Mouse (Mus musculus) hindbrain, postnatal 0 days (tissue): ENCODE results near the gene Adgrg1. TPM values are rescaled to one million over a fixed set of nuclear protein-coding genes. Genes with fewer than 3 reads are reported as not detected.

Experiments used
- ATAC-seq: fragments of 200-750 bp; cut with Nextera tagmentation; 2 replicates; pipeline ENCODE4 v1.8.0; 2017; ENCODE audit warnings: mild to moderate bottlenecking, moderate TSS enrichment, moderate library complexity
- DNase-seq: peaks from one replicate; pipeline ENCODE4 v3.0.0-alpha.2; 2015; ENCODE audit warnings: low spot score
- H3K27ac ChIP-seq: fragments of 300-500 bp; sonication (generic); 2 replicates; pipeline ENCODE4 v1.5.1; 2014; ENCODE audit warnings: mild to moderate bottlenecking
- H3K27me3 ChIP-seq: fragments of 300-500 bp; sonication (generic); 2 replicates; pipeline ENCODE4 v1.6.1; 2014; ENCODE audit warnings: low read length, mixed read lengths; ENCODE audit not compliant: insufficient read depth
- H3K36me3 ChIP-seq: fragments of 300-500 bp; sonication (generic); 2 replicates; pipeline ENCODE4 v1.6.1; 2014; ENCODE audit warnings: low read length, mixed read lengths; ENCODE audit not compliant: insufficient read depth
- H3K4me1 ChIP-seq: fragments of 300-500 bp; sonication (generic); 2 replicates; pipeline ENCODE4 v1.6.1; 2014; ENCODE audit warnings: antibody characterized with exemption, low read length, mixed read lengths; ENCODE audit not compliant: insufficient read depth
- H3K4me2 ChIP-seq: fragments of 300-500 bp; sonication (generic); 2 replicates; pipeline ENCODE4 v1.6.1; 2014; ENCODE audit warnings: low read depth, mild to moderate bottlenecking, low read length, moderate library complexity, mixed read lengths
- H3K4me3 ChIP-seq: fragments of 300-500 bp; sonication (generic); 2 replicates; pipeline ENCODE4 v1.5.1; 2014; ENCODE audit warnings: low read length
- H3K9ac ChIP-seq: fragments of 300-500 bp; sonication (generic); replicated peaks from 2 replicates; pipeline ENCODE4 v1.6.1; 2014; ENCODE audit warnings: mild to moderate bottlenecking, low read length, moderate library complexity, mixed read lengths
- H3K9me3 ChIP-seq: fragments of 300-500 bp; sonication (generic); 2 replicates; pipeline ENCODE4 v1.6.1; 2016; ENCODE audit warnings: low read length, mixed read lengths
- CTCF ChIP-seq: IDR thresholded peaks from 2 replicates; pipeline ENCODE4 v1.5.1; 2016; ENCODE audit warnings: antibody characterized with exemption, control low read depth, low read depth
- WGBS: fragments of 180-500 bp; shearing (Covaris S2); extraction: QIAGEN DNeasy Blood & Tissue Kit; methylation state at CpG from one replicate; pipeline ENCODE4 v1.1.7; 2014; 5-methylcytosine and 5-hydroxymethylcytosine counted together
- polyA plus RNA-seq: library from polyadenylated mRNA; unstranded; fragments of >200 nt; fragmentation: Nextera tagmentation; extraction: Ambion mirVana; gene quantifications from 2 replicates; pipeline ENCODE4 v1.2.1, GENCODE M21; 2015
- total RNA-seq: library from RNA; depleted of rRNA; stranded (reverse); fragments of >200 nt; gene quantifications from 2 replicates; pipeline ENCODE4 v1.2.3, GENCODE M21; 2014

Adgrg1 gene
- total and polyA plus RNA-seq, 2 experiments from 2014 or later: 105 to 284 TPM

- 49% methylated on average over 4 of the region's 4 CpGs for WGBS
- Histone ChIP-seq H3K27ac (0 out of 2 replicates have a peak overlapping the region, but pooled peaks have one; percentile 32), H3K9me3 (no peaks in the 10 kb centered on the region), H3K4me2 (no peak overlapping the region), H3K4me3 (no peak overlapping the region), H3K27me3 (no peaks in the 10 kb centered on the region), H3K36me3 (no peaks in the 10 kb centered on the region), H3K4me1 (no peaks in the 10 kb centered on the region), H3K9ac (no peak overlapping the region)
- ATAC-seq (0 out of 2 replicates have a peak, but pooled peaks have one; percentile 22), DNase-seq (peak; percentile 44)
- no peak for TF ChIP-seq CTCF
Observed at GRCm38 (mm10) chr8:95044811-95045210, 70.3 kb downstream of the Adgrg1 start.

DNA sequence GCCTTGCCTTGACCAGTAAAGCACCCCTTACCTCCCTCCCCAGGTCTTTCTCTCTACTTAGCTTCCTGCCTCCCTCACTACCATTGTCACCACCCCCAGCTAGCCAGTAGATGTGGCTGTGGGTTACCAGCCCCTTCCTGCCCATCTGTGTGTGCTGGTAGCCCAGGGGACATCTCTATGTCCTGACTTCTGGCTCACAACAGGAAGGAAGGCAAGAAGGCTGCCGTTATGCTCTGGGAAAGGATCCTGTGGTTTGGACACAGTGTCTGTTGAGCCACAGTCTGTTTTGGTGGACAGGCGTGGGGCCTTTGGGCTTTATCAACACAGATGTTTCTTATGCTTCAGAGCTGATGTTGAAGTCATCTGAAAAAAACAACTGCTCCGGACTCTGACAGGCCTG, 72.4 kb downstream of the Adgrg1 start:
- no peak for TF ChIP-seq CTCF
- WGBS: 69% methylated on average over 3 of the region's 3 CpGs
- DNase-seq (no peak), ATAC-seq (no peak)
- Histone ChIP-seq H3K4me1 (no peaks in the 10 kb centered on the region), H3K36me3 (no peaks in the 10 kb centered on the region), H3K27me3 (no peaks in the 10 kb centered on the region), H3K4me3 (no peak overlapping the region), H3K27ac (no peak overlapping the region), H3K9ac (no peak overlapping the region), H3K9me3 (no peaks in the 10 kb centered on the region), H3K4me2 (no peak overlapping the region)

DNA sequence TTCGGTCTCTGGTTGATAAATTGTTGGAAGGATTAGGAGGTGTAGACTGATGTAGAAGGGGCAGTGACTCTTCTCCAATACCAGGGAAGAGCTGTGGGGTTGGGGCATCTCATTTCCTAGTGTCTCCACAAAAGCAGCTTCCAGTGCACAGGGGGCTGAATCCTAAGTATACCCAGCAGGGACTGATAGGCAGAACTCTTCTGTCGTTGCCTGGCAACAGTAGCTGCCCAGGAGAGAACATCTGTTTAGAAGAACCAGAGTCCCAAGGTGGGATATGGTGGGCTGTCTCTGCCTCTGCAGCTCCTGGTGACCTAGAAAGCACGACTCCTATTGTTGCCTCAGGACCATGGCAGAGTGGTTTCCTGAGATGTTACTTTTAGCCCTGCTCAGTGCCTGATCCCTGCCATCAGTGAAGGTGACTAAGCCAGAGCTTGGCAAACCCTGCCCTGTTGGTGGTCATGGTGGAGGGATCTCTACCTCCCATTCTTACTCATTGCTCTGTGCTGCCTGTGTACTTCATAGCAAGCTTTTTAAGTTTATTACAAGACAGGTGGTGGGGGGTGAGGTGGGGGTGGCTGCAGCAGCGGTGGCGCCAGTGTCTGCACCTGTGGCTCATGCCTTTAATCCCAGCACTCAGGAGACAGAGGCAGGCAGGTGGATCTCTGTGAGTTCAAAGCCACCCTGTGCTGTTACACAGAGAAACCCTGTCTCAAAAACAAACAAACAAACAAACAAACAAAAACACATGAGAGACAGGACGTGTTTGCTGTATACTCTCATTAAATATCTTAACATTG, 73.5 kb downstream of the Adgrg1 start:
- Histone ChIP-seq H3K27me3 (no peaks in the 10 kb centered on the region), H3K4me2 (no peak overlapping the region), H3K4me3 (no peak overlapping the region), H3K9me3 (no peaks in the 10 kb centered on the region), H3K9ac (no peak overlapping the region), H3K36me3 (no peaks in the 10 kb centered on the region), H3K4me1 (no peaks in the 10 kb centered on the region), H3K27ac (0 out of 2 replicates have a peak overlapping the region, but pooled peaks have one; percentile 11)
- TF ChIP-seq CTCF: no peak
- peak; percentile 27 for DNase-seq
- WGBS: 59% methylated on average over 6 of the region's 6 CpGs
- ATAC-seq: peak; percentile 66; the same call in 1 of the 2 replicates

GRCm38 (mm10) chr8:95049636-95050035, 75.1 kb downstream of the Adgrg1 start:
- Histone ChIP-seq H3K4me3 (no peak overlapping the region), H3K4me1 (no peaks in the 10 kb centered on the region), H3K36me3 (no peaks in the 10 kb centered on the region), H3K27me3 (no peaks in the 10 kb centered on the region), H3K9me3 (no peaks in the 10 kb centered on the region), H3K9ac (no peak overlapping the region), H3K4me2 (no peak overlapping the region), H3K27ac (no peak overlapping the region)
- no peak for TF ChIP-seq CTCF
- 81% methylated on average over 2 of the region's 2 CpGs for WGBS
- DNase-seq: no peak
- ATAC-seq: no peak

- TF ChIP-seq CTCF: no peak
- Histone ChIP-seq H3K9ac (no peak overlapping the region), H3K27ac (no peak overlapping the region), H3K36me3 (no peaks in the 10 kb centered on the region), H3K27me3 (no peaks in the 10 kb centered on the region), H3K9me3 (no peaks in the 10 kb centered on the region), H3K4me1 (no peaks in the 10 kb centered on the region), H3K4me3 (no peak overlapping the region), H3K4me2 (no peak overlapping the region)
- WGBS: 61% methylated on average over 6 of the region's 6 CpGs
- ATAC-seq: no peak
- DNase-seq: no peak
Observed at GRCm38 (mm10) chr8:95054438-95054837, 79.9 kb downstream of the Adgrg1 start.

DNA sequence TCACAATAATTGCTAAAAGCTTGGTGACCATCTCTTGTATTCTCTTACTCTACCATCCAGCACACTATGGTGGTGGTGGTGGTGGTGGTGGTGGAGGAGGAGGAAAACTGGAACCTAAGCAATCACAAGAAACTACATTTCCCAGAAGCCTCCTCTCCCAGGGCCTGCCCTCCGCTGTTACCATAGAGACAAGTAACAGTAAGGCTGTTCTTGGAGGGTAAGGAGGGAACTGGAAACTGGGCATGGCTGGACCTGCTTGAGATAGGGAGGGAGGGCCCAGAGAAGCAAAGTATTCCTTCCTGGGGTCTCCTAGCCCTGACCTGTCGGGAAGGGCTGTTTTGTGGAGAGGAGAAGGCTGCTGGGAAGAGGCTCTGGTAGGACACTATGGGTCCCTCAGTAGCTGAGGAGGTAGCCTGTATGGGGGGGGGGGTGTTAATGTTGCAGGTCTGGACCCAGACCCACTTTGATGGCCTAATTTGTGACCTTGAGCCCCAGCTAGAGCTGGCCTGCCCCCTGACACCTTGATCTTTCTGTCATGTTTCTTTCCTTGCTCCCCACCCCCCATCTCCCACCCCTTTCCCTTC, 80.5 kb downstream of the Adgrg1 start, which contains the start of gene Drc7:
Drc7 (plus strand) TSS at position 177 of the 584 bp plus-strand sequence.
- Histone ChIP-seq H3K4me3 (no peak within 1 kb of the TSS), H3K9ac (no peak within 1 kb of the TSS), H3K4me2 (0 out of 2 replicates have a peak within 1 kb of the TSS, but pooled peaks have one; percentile 18), H3K27me3 (no peaks in the 10 kb centered on the region), H3K27ac (no peak within 1 kb of the TSS), H3K9me3 (no peaks in the 10 kb centered on the region), H3K36me3 (no peaks in the 10 kb centered on the region), H3K4me1 (no peaks in the 10 kb centered on the region)
- WGBS: 11% methylated on average over 2 of the region's 2 CpGs
- DNase-seq (peak; percentile 72), ATAC-seq (peak; percentile 80)
- TF ChIP-seq CTCF: no peak

- no peaks in the 10 kb centered on the region for H3K4me1 ChIP-seq
- H3K27me3 ChIP-seq: no peaks in the 10 kb centered on the region
- ATAC-seq (no peak), DNase-seq (no peak)
- TF ChIP-seq CTCF: no peak
- 84% methylated on average over 5 of the region's 5 CpGs for WGBS
- H3K4me2 ChIP-seq: no peak overlapping the region
- no peaks in the 10 kb centered on the region for H3K9me3 ChIP-seq
- H3K36me3 ChIP-seq: no peaks in the 10 kb centered on the region
- no peak overlapping the region for H3K9ac ChIP-seq
- no peak overlapping the region for H3K4me3 ChIP-seq
- no peak overlapping the region for H3K27ac ChIP-seq
Observed at GRCm38 (mm10) chr8:95056414-95056813, 81.9 kb downstream of the Adgrg1 start.
